Mouse (Mus musculus) erythroblast, embryonic 14.5 days (primary cell): ENCODE results near the gene 1700020A23Rik.

Experiments
- GATA1 ChIP-seq: IDR thresholded peaks from 2 replicates; pipeline ENCODE4 v1.6.1; 2012; ENCODE audit warnings: low read length, inconsistent platforms, mixed read lengths
- TAL1 ChIP-seq: IDR thresholded peaks from 3 replicates; pipeline ENCODE4 v1.6.1; 2012; ENCODE audit warnings: low read length, inconsistent platforms, mixed read lengths

DNA sequence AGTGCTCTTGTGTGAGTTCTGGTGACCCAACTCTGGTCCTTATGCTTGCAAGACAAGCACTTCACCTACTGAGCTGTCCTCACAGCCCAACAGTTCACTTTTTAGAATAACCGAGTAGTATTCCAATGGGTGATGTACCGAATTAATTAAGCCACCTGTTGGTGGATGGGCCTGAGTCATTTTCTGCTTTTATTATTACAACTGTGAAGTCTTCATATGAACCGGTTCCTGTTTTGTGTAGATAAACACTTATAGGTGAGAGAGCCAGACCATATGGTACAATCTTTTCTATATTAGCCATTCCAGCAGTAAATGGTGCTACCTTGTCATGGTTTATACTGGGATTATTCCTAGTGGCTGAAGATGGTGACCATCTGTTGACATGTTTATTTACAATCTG, 7.7 kb downstream of the 1700020A23Rik start:
- TF ChIP-seq TAL1 (no peak), GATA1 (no peak)
